Mouse (Mus musculus) forebrain, embryonic 16.5 days (tissue): ENCODE measurements around the gene Ddx47. TPM values are rescaled to one million over a fixed set of nuclear protein-coding genes. Genes with fewer than 3 reads are reported as not detected.

Source experiments
- ATAC-seq: fragments of 200-750 bp; cut with Nextera tagmentation; 2 replicates; pipeline ENCODE4 v1.8.0; 2017; ENCODE audit warnings: mild to moderate bottlenecking, moderate library complexity
- H3K27ac ChIP-seq: fragments of 300-500 bp; sonication (generic); 2 replicates; pipeline ENCODE4 v1.5.1; 2014; ENCODE audit warnings: low read length, control low read depth
- H3K27me3 ChIP-seq: fragments of 300-500 bp; sonication (generic); replicated peaks from 2 replicates; pipeline ENCODE4 v1.6.1; 2014; ENCODE audit warnings: low read length; ENCODE audit not compliant: control insufficient read depth, insufficient read depth
- H3K36me3 ChIP-seq: fragments of 300-500 bp; sonication (generic); 2 replicates; pipeline ENCODE4 v1.6.1; 2014; ENCODE audit not compliant: control insufficient read depth, insufficient read depth
- H3K4me1 ChIP-seq: fragments of 300-500 bp; sonication (generic); replicated peaks from 2 replicates; pipeline ENCODE4 v1.6.1; 2014; ENCODE audit warnings: low read length; ENCODE audit not compliant: control insufficient read depth, insufficient read depth
- H3K4me2 ChIP-seq: fragments of 300-500 bp; sonication (generic); 2 replicates; pipeline ENCODE4 v1.6.1; 2014; ENCODE audit warnings: mild to moderate bottlenecking, low read length, control low read depth
- H3K4me3 ChIP-seq: fragments of 300-500 bp; sonication (generic); replicated peaks from 2 replicates; pipeline ENCODE4 v1.5.1; 2014; ENCODE audit warnings: mild to moderate bottlenecking, low read length, control low read depth
- H3K9ac ChIP-seq: fragments of 300-500 bp; sonication (generic); replicated peaks from 2 replicates; pipeline ENCODE4 v1.6.1; 2014; ENCODE audit warnings: low read depth, low read length, control low read depth
- H3K9me3 ChIP-seq: fragments of 300-500 bp; sonication (generic); 2 replicates; pipeline ENCODE4 v1.6.1; 2016; ENCODE audit warnings: low read length; ENCODE audit not compliant: control insufficient read depth
- WGBS: fragments of 180-500 bp; shearing (Covaris S2); extraction: QIAGEN DNeasy Blood & Tissue Kit; methylation state at CpG from one replicate; pipeline ENCODE4 v1.1.7; 2014; 5-methylcytosine and 5-hydroxymethylcytosine counted together
- polyA plus RNA-seq: library from polyadenylated mRNA; unstranded; fragments of >200 nt; fragmentation: Nextera tagmentation; extraction: Ambion mirVana; gene quantifications from 2 replicates; pipeline ENCODE4 v1.2.1, GENCODE M21; 2015

Ddx47 gene
- polyA plus RNA-seq, 1 experiment from 2014 or later: 90.4 TPM

GRCm38 (mm10) chr6:135026232-135026631 lies 14.8 kb downstream of the Ddx47 start:
- Histone ChIP-seq H3K4me1 (no peaks in the 10 kb centered on the region), H3K36me3 (peaks cover 23% of the 10 kb centered on the region), H3K9ac (no peak overlapping the region), H3K4me3 (no peak overlapping the region), H3K4me2 (no peak overlapping the region), H3K27me3 (no peaks in the 10 kb centered on the region), H3K9me3 (no peaks in the 10 kb centered on the region), H3K27ac (no peak overlapping the region)
- 11% methylated on average over 3 of the region's 3 CpGs for WGBS
- ATAC-seq: peak; percentile 64

DNA sequence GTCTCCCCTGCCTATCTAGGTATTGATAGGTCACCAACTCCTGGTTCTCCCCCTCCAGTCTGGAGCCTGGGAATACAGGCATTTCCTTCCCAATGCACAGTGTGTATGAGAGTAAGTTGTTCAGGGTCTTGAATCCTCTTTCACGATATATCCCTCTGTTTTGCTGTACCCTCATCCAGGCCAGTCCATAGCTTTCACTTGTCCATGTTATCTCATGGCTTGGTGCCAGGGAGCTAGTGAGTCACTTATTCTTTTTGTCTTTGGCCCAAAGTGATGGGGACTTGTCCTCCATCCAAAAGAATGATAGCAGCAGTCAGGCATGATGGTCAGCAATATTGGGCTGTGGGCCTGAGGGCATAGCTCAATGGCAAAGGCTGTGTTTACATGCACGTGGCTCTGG lies 15.3 kb downstream of the Ddx47 start:
- Histone ChIP-seq H3K9ac (no peak overlapping the region), H3K9me3 (no peaks in the 10 kb centered on the region), H3K4me1 (no peaks in the 10 kb centered on the region), H3K4me2 (no peak overlapping the region), H3K27me3 (no peaks in the 10 kb centered on the region), H3K27ac (no peak overlapping the region), H3K4me3 (no peak overlapping the region), H3K36me3 (peaks cover 18% of the 10 kb centered on the region)
- 0 out of 2 replicates have a peak, but pooled peaks have one; percentile 20 for ATAC-seq
- WGBS: 86% methylated on average over 2 of the region's 2 CpGs

- WGBS: 88% methylated on average over 4 of the region's 4 CpGs
- H3K36me3 ChIP-seq: no peaks in the 10 kb centered on the region
Measured at GRCm38 (mm10) chr6:135029246-135029645, 17.8 kb downstream of the Ddx47 start.

DNA sequence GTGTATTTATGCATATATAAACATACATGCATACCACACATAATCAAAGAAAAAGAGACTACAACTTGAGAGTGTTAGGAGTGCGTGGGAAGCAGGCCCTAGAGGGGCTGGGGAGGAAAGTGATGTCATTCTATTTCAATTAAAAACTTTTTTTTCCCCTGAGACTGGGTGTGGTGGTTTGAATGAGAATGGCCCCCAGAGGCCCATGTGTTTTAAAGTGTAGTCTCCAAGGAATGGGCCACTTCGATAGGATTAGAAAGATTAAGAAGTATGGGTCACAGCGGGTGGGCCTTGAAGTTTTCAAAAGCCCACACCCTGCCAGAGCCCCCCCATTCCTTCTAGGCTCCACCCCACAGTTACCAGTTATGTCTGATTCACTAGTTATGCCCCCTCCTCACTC lies 27.3 kb downstream of the Ddx47 start:
- H3K27me3 ChIP-seq: no peaks in the 10 kb centered on the region
- no peaks in the 10 kb centered on the region for H3K36me3 ChIP-seq
- H3K9me3 ChIP-seq: 0 out of 2 replicates have a peak, but pooled peaks cover 2% of the 10 kb centered on the region
- WGBS: 10% methylated on average over 3 of the region's 3 CpGs
- ATAC-seq: no peak
- no peak overlapping the region for H3K4me3 ChIP-seq
- no peak overlapping the region for H3K9ac ChIP-seq
- H3K4me2 ChIP-seq: no peak overlapping the region
- H3K27ac ChIP-seq: no peak overlapping the region
- H3K4me1 ChIP-seq: peaks cover 7% of the 10 kb centered on the region

More at GRCm38 (mm10) chr6:135029246-135029645, 17.8 kb downstream of the Ddx47 start:
- no peak for ATAC-seq
- Histone ChIP-seq H3K27me3 (no peaks in the 10 kb centered on the region), H3K4me1 (no peaks in the 10 kb centered on the region), H3K9me3 (no peaks in the 10 kb centered on the region), H3K4me2 (no peak overlapping the region), H3K4me3 (no peak overlapping the region), H3K9ac (no peak overlapping the region), H3K27ac (no peak overlapping the region)

GRCm38 (mm10) chr6:135040275-135040871 lies 29.0 kb downstream of the Ddx47 start:
- H3K36me3 ChIP-seq: no peaks in the 10 kb centered on the region
- H3K4me1 ChIP-seq: peaks cover 7% of the 10 kb centered on the region
- H3K9me3 ChIP-seq: 0 out of 2 replicates have a peak, but pooled peaks cover 2% of the 10 kb centered on the region
- H3K9ac ChIP-seq: peak overlapping the region; percentile 31; the same call in 1 of the 2 replicates
- peak overlapping the region; percentile 26 for H3K4me3 ChIP-seq
- no peak overlapping the region for H3K27ac ChIP-seq
- WGBS: 7% methylated on average over 21 of the region's 21 CpGs
- ATAC-seq: peak; percentile 36; the same call in 1 of the 2 replicates
- no peaks in the 10 kb centered on the region for H3K27me3 ChIP-seq
- peak overlapping the region; percentile 56 for H3K4me2 ChIP-seq

DNA sequence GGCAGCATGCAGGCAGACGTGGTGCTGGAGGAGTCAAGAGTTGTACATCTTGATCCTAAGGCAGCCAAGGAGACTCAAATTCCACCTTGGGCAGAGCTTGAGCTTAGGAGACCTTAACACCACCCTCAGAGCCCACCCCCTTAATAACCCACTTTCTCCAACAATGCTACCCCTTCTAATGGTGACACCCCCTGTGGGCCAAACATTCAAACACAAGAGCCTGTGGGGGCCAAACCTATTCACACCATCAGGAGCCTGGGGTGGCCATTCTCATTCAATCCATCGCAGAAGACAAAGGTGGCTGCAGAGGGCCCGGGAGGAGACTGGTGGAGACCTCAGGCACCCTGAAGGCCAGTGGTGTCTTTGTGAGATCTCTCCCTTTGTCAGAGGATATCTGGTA lies 30.5 kb downstream of the Ddx47 start:
- WGBS: 33% methylated on average over 3 of the region's 3 CpGs
- Histone ChIP-seq H3K9me3 (0 out of 2 replicates have a peak, but pooled peaks cover 2% of the 10 kb centered on the region), H3K27me3 (no peaks in the 10 kb centered on the region), H3K4me3 (no peak overlapping the region), H3K9ac (no peak overlapping the region), H3K4me1 (peaks cover 7% of the 10 kb centered on the region), H3K27ac (no peak overlapping the region), H3K4me2 (no peak overlapping the region), H3K36me3 (no peaks in the 10 kb centered on the region)
- no peak for ATAC-seq

- H3K9ac ChIP-seq: no peak overlapping the region
- ATAC-seq: no peak
- 75% methylated on average over 9 of the region's 9 CpGs for WGBS
Measured at GRCm38 (mm10) chr6:135047276-135047675, 35.9 kb downstream of the Ddx47 start.

GRCm38 (mm10) chr6:135048509-135048908 lies 37.1 kb downstream of the Ddx47 start:
- Histone ChIP-seq H3K27me3 (no peaks in the 10 kb centered on the region), H3K4me2 (no peak overlapping the region), H3K4me3 (no peak overlapping the region), H3K9ac (no peak overlapping the region), H3K9me3 (no peaks in the 10 kb centered on the region), H3K4me1 (no peaks in the 10 kb centered on the region), H3K27ac (no peak overlapping the region), H3K36me3 (no peaks in the 10 kb centered on the region)
- no peak for ATAC-seq
- 90% methylated on average over 6 of the region's 6 CpGs for WGBS

More at GRCm38 (mm10) chr6:135047276-135047675, 35.9 kb downstream of the Ddx47 start:
- H3K27me3 ChIP-seq: no peaks in the 10 kb centered on the region
- no peak overlapping the region for H3K4me3 ChIP-seq
- H3K36me3 ChIP-seq: no peaks in the 10 kb centered on the region
- H3K4me2 ChIP-seq: no peak overlapping the region
- no peaks in the 10 kb centered on the region for H3K4me1 ChIP-seq
- no peak overlapping the region for H3K27ac ChIP-seq
- H3K9me3 ChIP-seq: no peaks in the 10 kb centered on the region

DNA sequence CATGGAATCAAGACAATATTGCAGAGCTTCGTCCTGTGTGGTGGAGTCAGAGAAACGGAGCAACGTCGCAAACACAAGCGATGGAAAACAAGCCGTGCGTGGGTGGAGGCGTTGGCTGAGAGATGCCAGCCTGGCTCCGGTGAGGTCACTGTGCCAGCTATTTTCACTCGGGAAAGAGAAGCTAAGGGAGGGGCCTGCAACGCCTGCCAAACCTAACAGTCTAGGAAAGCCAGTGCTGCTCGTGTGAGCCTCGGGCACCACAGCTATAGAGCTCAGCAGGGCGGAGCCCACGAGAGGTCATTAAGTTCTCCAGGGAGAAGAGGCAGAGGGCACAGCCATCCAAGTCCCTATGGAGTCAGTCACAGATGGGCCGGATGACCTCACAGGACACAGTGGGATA lies 37.5 kb downstream of the Ddx47 start:
- Histone ChIP-seq H3K9ac (no peak overlapping the region), H3K4me3 (no peak overlapping the region), H3K4me1 (no peaks in the 10 kb centered on the region), H3K27me3 (no peaks in the 10 kb centered on the region), H3K9me3 (no peaks in the 10 kb centered on the region), H3K4me2 (no peak overlapping the region), H3K27ac (no peak overlapping the region), H3K36me3 (no peaks in the 10 kb centered on the region)
- 84% methylated on average over 16 of the region's 16 CpGs for WGBS
- ATAC-seq: no peak
